Mouse (Mus musculus) heart, adult 8-10 months (tissue): ENCODE results near the gene Slc16a8. TPM values are rescaled to one million over a fixed set of nuclear protein-coding genes. Genes with fewer than 3 reads are reported as not detected.
"Not testable (repeated sequence)": the region's sequence is repeated elsewhere in the genome, so short reads cannot be mapped to it uniquely, and the experiment has no call there.

Source experiments
- DNase-seq: peaks from one replicate; pipeline ENCODE4 v3.0.0; 2022; ENCODE audit warnings: low spot score
- total RNA-seq, 4 experiments: library from RNA; stranded (reverse); gene quantifications; 2 replicates each; pipeline ENCODE4 v1.2.4; 2022

The Slc16a8 gene
- total RNA-seq, 4 experiments from 2014 or later, result 0.46 to 0.78 (median 0.59) TPM

DNA sequence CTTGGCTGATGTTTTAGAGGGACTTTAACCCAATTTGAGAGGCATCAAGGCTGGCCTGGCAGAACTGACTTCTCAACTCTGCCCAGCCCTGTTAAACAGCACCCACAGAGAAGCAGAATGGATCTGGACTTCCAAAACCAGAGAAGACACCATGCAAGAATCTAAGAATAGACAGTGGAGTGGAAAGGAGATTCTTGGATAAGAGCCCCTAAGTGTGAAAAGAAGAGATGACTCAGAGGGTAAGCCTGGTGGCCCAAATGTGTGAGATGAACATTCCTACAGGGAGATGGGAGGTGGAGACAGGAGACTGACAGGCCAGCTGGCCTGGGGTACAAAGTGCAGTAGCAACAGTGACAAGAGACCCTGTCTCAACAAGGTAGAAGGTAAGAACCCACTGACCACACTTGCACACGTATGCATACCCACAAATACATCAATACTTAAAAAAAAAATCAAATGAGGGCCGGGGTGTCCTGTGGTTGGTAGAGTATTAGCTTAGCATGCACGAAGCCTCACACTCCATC lies 8.3 kb upstream of the Slc16a8 start:
- DNase-seq, result no peak

DNA sequence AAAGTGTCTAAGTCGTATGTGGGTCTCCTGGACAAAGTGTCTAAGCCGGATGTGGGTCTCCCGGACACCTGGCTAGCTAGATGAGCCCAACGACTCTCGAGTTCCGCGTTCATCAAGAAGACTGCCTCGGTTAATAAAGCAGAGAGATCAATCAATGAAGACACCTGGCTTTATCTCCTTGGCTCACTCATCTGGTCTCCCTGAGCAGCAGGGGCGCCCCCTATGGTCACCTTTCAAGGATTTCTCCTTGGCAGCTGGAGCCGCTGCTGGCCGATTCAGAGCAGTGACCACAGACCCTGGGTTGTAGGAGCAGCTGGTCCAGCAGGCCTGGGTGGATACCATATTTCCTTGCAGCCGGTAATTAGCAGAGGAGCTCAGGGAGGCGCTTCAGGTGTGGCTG lies 7.8 kb upstream of the Slc16a8 start:
- DNase-seq, result no peak

GRCm38 (mm10) chr15:79261757-79262156 lies 7.2 kb upstream of the Slc16a8 start:
- no peak for DNase-seq

DNA sequence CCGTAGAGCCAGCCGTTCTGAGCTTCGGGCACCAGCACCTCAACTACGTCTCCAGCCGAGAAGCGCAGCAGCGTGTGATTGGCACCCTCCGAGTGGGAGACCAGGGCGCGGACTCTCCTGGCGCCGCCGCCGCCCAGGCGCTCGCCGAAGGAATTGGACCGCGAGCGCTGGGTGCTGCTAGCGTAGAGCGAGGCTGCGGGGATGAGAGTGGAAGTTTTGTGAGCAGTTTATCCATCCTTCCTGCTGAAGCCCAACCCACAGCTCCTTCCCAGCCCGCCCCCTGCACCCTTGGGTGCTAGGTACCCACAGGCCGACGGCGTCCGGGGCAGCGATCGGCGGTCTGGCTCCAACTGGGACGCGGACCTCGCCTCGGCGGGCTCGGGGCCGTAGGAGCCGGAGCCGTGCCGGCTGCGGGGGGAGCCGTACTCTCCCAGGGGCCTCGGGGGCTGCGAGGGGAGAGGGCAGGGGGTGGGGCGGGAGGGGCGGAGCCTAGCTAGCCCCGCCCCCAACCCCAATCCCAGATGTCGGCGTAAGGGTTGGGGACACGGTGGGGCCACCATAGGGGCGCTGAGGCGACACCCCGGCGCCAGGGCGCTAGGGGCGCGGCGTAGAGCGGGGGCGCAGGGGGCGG lies 6.6 kb upstream of the Slc16a8 start:
- no peak for DNase-seq

- no peak for DNase-seq
Observed at GRCm38 (mm10) chr15:79258521-79258920, 4.0 kb upstream of the Slc16a8 start.

DNA sequence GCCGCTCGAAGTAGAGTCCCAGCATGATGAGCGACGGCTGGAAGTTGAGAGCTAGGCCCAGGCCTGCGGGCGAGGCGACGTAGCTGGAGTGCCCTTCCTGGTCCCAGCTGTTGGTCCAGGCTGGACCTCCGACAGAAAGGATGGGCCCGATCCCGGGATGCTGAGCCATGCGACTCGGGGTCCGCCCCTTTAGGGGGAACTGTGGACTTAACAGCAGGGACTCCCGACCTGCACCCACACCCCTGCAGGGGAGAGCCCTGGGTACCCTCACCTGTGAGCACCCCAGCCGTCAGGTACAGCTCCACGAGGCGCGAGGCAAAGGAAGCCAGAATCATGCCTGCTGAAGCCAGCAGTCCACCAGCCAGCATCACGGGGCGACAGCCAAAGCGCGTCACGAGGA lies 2.0 kb downstream of the Slc16a8 start:
- DNase-seq, result no peak

- DNase-seq, result no peak
Observed at GRCm38 (mm10) chr15:79251781-79252491, 2.6 kb downstream of the Slc16a8 start.

- DNase-seq, result no peak
Observed at GRCm38 (mm10) chr15:79251168-79251567, 3.4 kb downstream of the Slc16a8 start.

DNA sequence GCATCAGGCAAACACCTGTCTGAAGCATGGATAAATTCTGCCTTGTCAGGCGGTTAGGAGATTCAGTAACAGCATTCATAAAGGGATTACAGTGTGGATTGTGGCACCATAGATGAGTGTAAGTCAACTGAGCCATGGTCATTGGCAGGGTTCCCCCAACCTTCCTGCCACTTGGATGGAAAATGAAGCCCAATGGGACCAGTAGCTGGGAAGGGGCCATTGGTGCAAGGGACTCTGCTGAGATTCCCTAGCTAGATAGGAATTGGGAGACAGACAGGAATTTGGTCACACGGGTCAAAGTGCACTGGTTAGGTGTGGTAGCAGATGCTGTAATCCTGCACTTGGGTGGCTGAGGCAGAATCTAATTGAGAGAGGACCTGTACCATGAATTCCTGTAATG lies 4.3 kb downstream of the Slc16a8 start:
- DNase-seq, result no peak

DNA sequence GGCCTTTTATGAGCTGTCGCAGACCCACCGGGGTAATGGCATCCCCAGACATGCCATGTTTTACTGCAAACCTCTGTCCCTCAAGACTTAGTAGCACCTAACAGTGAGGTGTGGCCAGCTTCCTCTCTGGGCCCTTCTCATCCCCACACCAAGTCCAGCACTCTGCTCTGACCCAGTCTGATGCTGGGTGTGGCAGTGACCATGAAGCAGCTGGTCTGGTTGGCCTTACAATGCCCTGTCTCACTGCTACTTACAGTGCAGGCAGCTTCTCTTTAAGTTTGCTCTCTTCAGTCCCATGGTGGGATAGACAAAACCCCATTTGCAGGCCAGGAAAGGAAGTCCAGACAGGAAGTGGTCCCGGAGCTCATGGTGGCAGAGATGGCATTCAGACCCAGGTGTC lies 9.2 kb downstream of the Slc16a8 start:
- DNase-seq, result no peak

DNA sequence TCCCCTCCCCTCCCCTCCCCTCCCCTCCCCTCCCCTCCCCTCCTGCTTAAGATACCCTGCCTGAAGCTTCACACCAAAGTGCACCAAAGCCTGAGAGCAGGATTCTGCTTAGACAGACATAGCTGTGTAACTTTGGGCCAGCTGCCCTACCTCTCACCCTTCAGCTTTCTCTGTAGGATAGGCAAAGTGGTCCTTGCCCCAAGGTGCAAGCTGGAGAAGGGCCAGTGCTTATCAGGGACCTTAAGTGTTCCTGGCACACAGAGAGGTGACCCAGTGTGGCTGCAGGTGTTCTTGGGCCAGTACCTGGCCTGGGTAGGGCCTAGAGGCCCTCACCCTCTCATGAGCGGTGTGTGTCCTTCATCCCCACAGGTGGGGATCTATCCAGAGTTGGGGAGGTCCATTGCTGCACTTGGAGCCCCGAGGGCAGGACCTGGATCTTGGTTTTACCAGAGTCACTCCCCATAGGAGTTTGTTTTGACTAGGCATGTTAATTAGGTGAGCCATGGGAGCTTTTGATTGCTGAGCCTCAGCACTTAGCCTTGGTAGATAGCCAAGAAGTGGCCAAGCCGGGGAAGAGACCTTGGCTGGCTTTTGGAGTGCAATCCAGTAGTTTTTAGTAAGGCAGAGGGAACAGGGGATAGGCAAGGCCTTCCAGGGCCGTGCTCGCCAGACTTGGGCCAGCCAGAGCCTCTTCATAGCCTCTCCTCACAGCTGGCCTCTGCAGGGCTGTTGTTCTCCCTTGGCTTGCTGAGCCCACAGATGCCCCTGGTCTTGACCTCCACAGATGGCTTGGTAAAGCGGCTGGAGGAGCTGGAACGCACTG lies 10.3 kb downstream of the Slc16a8 start:
- no peak for DNase-seq

- DNase-seq, result peak; percentile 96
Observed at GRCm38 (mm10) chr15:79243234-79244042, 11.1 kb downstream of the Slc16a8 start.

GRCm38 (mm10) chr15:79242574-79243233 lies 11.9 kb downstream of the Slc16a8 start:
- DNase-seq, result no peak

DNA sequence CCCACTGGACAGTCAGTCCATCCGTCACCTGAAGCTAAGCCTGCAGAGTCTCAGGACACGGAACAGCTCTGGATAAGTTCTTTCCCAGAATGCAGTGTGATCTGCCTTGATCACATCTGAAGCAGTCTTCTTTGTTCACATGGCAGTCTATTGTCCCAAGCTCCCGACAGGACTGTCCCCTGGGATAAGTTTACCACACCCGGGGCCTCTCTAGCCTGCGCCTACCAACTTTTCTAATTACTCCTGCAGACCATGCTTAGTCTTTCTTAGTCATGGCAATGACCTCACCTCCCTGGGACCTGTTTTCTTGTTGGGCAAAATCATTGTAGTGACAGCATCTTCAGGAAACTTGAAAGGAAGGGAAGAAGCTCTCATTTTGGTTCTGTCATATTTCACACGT lies 16.5 kb downstream of the Slc16a8 start:
- no peak for DNase-seq

GRCm38 (mm10) chr15:79235268-79235667 lies 19.3 kb downstream of the Slc16a8 start:
- DNase-seq, result no peak

GRCm38 (mm10) chr15:79229058-79229821 lies 25.3 kb downstream of the Slc16a8 start, which contains the start of the genes Pick1 and Gm49486:
Gene Pick1 (plus strand): TSS chr15:79229173.
Gene Gm49486 (plus strand): TSS chr15:79229391.
- DNase-seq, result peak; percentile 86

DNA sequence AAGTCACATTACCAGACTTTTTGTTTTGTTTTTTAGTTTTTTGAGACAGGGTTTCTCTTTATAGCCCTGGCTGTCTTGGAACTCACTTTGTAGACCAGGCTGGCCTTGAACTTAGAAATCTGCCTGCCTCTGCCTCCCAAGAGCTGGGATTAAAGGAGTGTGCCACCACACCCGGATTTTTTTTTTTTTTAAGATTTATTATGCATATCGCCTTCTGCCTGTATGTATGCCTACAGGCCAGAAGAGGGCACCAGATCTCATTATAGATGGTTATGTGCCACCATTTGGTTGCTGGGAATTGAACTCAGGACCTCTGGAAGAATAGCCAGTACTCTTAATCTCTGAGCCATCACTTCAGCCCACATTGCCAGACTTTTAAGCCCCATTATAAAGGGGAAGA lies 28.8 kb downstream of the Slc16a8 start:
- DNase-seq, result not testable (repeated sequence)

DNA sequence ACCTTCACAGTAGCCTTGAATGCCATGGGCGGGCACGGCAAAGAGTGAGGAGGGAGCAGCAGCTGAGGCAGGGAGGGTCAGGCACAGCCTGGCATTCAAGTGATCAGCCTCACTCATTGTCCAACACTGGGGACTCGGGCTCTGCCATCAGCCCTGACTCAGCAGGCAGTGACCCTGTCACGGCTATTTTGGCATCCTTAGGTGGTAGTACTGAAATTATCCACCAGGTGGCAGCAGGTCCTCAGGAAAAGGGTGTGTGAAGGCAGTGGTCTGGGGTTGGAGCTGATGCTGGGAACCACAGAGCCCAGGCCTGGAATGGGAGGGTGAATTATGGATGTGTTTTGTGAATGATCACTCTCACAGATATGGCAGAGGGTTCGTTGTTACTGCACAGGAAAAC lies 29.9 kb downstream of the Slc16a8 start:
- DNase-seq, result peak; percentile 92

- no peak for DNase-seq
Observed at GRCm38 (mm10) chr15:79223641-79224040, 30.9 kb downstream of the Slc16a8 start.

DNA sequence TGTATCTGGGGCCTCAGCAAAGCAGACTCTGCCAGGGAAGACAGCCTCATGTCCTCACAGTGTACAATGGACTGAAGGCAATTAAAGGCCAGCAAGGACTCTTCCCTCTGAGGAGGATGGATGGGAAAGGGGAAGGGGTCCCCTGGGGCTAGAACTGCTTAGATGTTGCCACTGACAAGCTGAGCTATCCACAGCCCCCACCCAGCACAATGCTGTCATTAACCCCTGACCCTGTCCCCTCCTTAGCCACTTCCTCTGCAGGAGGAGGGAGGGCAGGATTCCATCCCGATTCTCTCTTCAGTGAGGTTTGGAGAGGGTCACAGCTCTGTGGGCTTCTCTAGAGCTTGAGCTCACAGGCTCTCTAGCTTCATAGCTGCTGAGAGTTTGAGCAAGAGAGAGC lies 35.0 kb downstream of the Slc16a8 start:
- DNase-seq, result no peak
